Mouse (Mus musculus) limb, embryonic 10.5 days (tissue): ENCODE measurements around the gene Depp1. TPM values are rescaled to one million over a fixed set of nuclear protein-coding genes. Genes with fewer than 3 reads are reported as not detected.
"Not testable (repeated sequence)": the region's sequence is repeated elsewhere in the genome, so short reads cannot be mapped to it uniquely, and the experiment has no call there.

Experiments used
- DNase-seq: peaks from one replicate; pipeline ENCODE4 v3.0.0-alpha.2; 2017; ENCODE audit warnings: low spot score
- H3K27ac ChIP-seq: fragments of 300-500 bp; sonication (generic); 2 replicates; pipeline ENCODE4 v1.5.1; 2016; ENCODE audit warnings: mild to moderate bottlenecking
- H3K27me3 ChIP-seq: fragments of 300-500 bp; sonication (generic); 2 replicates; pipeline ENCODE4 v1.6.1; 2016; ENCODE audit warnings: low read depth, mild to moderate bottlenecking; ENCODE audit not compliant: poor library complexity, severe bottlenecking
- H3K36me3 ChIP-seq: fragments of 300-500 bp; sonication (generic); 2 replicates; pipeline ENCODE4 v1.6.1; 2016; ENCODE audit warnings: mild to moderate bottlenecking, moderate library complexity
- H3K4me1 ChIP-seq: fragments of 300-500 bp; sonication (generic); 2 replicates; pipeline ENCODE4 v1.6.1; 2016
- H3K4me3 ChIP-seq: fragments of 300-500 bp; sonication (generic); 2 replicates; pipeline ENCODE4 v1.5.1; 2016; ENCODE audit warnings: mild to moderate bottlenecking, moderate library complexity
- H3K9me3 ChIP-seq: fragments of 300-500 bp; sonication (generic); replicated peaks from 2 replicates; pipeline ENCODE4 v1.6.1; 2016; ENCODE audit warnings: mild to moderate bottlenecking
- whole genome bisulfite sequencing: fragments of 180-500 bp; shearing (Covaris S2); methylation state at CpG from one replicate; pipeline ENCODE4 v1.1.7; 2016; 5-methylcytosine and 5-hydroxymethylcytosine counted together
- polyA plus RNA-seq: library from polyadenylated mRNA; unstranded; fragments of >200 nt; fragmentation: Nextera tagmentation; extraction: Ambion mirVana; gene quantifications from 2 replicates; pipeline ENCODE4 v1.2.1, GENCODE M21; 2016

The Depp1 gene
- polyA plus RNA-seq: 34.4 and 34.7 TPM in 2 replicates

DNA sequence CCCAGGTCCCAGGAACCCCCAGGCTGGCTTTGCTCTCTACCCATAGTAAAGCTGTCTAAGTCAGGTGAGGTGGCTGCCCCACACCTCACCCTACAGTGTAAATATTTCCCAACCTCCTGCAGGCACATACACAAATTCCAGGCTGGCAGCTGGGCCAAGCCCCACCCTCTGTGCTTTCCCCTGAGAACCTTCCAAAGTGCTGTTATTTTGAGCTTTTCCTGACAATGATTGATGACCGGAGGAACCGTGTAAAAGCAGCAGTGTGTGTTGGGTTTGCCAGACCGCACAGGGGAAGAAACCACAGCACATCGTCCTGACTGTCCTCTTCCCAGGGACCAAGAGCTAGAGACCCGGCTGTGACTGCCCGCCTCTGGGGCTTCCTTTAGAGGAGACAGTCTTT, at the start of gene Depp1:
Gene Depp1 (plus strand): TSS at position 204 of the 400 bp plus-strand sequence.
- DNase-seq: no peak
- Histone ChIP-seq H3K4me3 (peak within 1 kb of the TSS; percentile 22; the same call in 1 of the 2 replicates), H3K9me3 (no peaks in the 10 kb centered on the region), H3K36me3 (no peaks in the 10 kb centered on the region), H3K4me1 (peaks cover 11% of the 10 kb centered on the region), H3K27me3 (no peaks in the 10 kb centered on the region), H3K27ac (peak within 1 kb of the TSS; percentile 42)
- WGBS: 48% methylated on average over 6 of the region's 6 CpGs

DNA sequence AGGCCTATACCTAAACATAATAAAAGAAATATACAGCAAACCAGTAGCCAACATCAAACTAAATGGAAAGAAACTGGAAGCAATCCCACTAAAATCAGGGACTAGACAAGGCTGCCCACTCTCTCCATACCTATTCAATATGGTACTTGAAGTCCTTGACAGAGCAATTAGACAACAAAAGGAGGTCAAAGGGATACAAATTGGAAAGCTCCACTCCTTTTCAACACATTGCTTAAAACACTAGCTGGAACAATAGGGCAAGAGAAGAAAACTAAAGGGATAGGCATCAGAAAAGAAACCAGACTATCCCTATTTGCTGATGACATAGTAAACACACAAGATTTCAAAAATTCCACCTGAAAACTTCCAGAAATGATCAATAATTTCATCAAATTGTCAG, 49.4 kb upstream of the Depp1 start:
- H3K36me3 ChIP-seq, H3K9me3 ChIP-seq, H3K27me3 ChIP-seq, DNase-seq, H3K4me1 ChIP-seq, H3K4me3 ChIP-seq, H3K27ac ChIP-seq: not testable (repeated sequence)

DNA sequence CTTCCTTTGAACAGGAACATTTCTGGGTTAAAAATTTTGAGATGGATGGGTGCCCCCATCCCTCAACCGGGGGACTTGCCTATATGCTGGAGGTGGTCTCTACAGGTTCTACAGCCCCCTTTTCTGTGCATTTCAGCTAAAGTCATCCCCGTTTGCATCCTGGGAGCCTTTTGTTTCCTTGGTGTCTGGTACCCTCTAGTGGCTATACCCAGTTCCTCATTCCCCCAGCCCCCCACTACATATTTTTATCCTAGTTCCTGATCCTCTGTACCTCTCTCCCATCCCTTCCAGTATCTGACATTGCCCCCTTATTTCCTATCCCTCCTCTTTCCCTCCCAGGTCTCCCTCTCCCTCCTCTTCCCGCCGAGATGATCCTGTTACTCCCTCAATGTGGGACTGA, 43.2 kb upstream of the Depp1 start:
- Histone ChIP-seq H3K36me3 (no peaks in the 10 kb centered on the region), H3K27me3 (no peaks in the 10 kb centered on the region), H3K4me3 (no peak overlapping the region), H3K4me1 (no peaks in the 10 kb centered on the region), H3K9me3 (no peaks in the 10 kb centered on the region), H3K27ac (no peak overlapping the region)
- DNase-seq: no peak
- WGBS: 52% methylated on average over 4 of the region's 4 CpGs

DNA sequence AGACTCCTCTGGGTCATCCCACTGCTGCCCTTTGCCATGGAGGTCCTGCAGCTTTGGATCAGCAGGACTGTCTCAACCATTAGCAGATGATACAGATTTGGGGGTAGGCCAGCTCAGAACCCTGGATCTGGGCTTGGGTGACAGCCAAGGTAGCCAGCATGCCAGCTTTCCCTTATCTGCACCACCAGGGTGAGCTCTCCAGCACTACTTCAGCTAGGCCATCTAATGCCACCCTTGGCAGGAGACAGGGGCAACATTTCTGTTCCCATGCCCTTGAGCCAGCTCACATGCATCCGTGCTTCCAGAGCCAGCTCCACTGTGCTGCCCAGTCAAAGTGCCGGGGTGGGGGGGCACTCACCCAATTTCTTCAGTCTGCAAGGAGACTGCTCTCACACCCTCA, 34.7 kb upstream of the Depp1 start:
- no peak for DNase-seq
- Histone ChIP-seq H3K4me3 (no peak overlapping the region), H3K27ac (no peak overlapping the region), H3K4me1 (no peaks in the 10 kb centered on the region), H3K36me3 (no peaks in the 10 kb centered on the region), H3K9me3 (no peaks in the 10 kb centered on the region), H3K27me3 (no peaks in the 10 kb centered on the region)
- WGBS: 87% methylated on average over 2 of the region's 2 CpGs

DNA sequence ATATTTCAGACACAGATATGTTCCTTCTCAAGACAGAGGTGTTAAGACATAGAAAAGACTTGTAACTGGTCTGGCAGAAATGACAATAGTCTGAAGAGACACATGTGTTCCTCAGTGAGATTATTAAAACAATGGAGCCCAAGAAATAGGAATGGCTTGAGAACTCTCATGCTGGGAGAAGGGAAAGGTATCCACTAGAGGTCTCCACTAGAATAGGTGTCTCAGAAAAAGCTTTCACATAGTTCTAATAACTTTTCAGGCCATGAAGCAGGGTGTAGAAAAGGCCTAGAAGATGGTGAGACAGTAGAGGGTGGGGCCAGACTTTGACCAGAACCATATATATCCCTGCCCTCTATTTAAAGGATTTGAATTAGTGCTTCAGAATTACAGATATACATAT, 32.3 kb upstream of the Depp1 start:
- no peaks in the 10 kb centered on the region for H3K36me3 ChIP-seq

DNA sequence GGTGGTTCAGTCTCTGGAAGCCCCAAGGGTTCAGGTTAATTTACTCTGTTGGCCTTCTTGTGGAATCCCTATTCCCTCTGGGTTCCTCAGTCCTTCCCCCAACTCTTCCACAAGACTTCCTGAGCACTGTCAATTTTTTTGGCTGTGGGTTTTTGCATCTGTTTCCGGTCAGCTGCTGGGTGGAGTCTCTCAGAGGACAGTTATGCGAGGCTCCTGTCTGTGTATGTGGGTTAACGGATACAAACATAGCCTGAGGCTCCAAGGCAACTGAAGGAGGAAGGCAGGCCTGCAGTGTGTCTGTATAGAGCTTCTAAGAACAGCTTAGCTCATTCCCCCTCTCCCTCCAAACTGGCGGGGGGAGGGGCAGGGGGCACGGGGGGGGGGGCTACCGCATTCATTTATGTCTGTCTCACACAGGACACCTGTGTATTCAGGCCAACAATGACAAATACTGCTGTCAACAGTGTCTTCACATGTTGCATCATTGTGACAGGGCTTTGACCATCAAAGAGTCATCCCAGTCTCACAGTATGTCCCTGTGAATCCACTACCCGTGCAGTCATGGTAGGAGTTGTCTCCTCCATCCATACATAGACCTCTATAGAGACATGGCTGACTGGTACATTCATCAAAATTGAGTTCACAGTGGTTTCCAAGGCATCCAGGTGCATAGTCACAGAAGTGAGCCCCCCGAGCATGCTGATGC, 28.9 kb upstream of the Depp1 start:
- 66% methylated on average over 8 of the region's 8 CpGs for WGBS
- Histone ChIP-seq H3K27ac (no peak overlapping the region), H3K36me3 (peaks cover 28% of the 10 kb centered on the region), H3K9me3 (no peaks in the 10 kb centered on the region), H3K4me3 (no peak overlapping the region), H3K27me3 (no peaks in the 10 kb centered on the region), H3K4me1 (no peaks in the 10 kb centered on the region)
- peak; percentile 23 for DNase-seq

More for the DNA sequence above, 32.3 kb upstream of the Depp1 start:
- DNase-seq: no peak
- H3K27me3 ChIP-seq: no peaks in the 10 kb centered on the region
- no peaks in the 10 kb centered on the region for H3K9me3 ChIP-seq
- H3K4me1 ChIP-seq: no peaks in the 10 kb centered on the region
- H3K27ac ChIP-seq: no peak overlapping the region
- H3K4me3 ChIP-seq: no peak overlapping the region

DNA sequence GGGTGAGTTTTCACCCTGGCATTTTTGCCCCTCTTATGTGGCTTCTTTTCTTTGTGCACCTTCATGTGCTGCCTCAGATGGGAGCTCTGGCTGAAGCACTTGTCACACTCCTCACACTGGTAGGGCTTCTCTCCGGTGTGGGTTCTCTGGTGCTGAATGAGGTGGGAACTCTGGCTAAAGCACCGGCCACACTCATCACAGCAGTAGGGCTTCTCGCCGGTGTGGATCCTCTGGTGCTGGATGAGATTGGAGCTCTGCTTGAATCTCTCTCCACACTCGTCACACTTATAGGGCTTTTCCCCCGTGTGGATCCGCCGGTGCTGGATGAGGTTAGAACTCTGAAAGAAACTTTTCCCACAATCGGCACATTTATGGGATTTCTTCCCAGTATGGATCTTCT, 24.0 kb upstream of the Depp1 start:
- H3K4me3 ChIP-seq, H3K27me3 ChIP-seq, DNase-seq, H3K27ac ChIP-seq, H3K9me3 ChIP-seq: not testable (repeated sequence)
- WGBS: 96% methylated on average over 9 of the region's 9 CpGs
- peaks cover 14% of the 10 kb centered on the region for H3K4me1 ChIP-seq
- peaks cover 37% of the 10 kb centered on the region for H3K36me3 ChIP-seq

DNA sequence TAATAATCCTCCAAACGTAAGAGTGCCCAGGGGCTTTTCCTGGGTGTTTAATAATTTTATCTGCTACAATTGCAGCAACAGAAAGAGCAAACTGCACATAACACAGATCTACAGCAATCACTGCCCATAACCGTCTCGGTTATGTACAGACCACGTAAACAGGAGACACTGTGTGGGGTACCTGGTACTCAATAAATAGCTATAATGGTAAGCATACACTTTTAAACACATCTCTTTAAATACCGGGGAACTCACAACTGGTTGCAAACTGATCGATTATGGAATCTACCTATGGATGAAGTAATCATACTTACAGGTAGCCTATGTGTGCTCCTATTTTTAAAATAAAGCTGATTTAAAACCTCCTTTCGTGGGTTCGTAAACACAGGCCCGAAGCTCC, 22.3 kb upstream of the Depp1 start:
- H3K36me3 ChIP-seq: peaks cover 37% of the 10 kb centered on the region
- no peaks in the 10 kb centered on the region for H3K9me3 ChIP-seq
- 31% methylated on average over 9 of the region's 9 CpGs for WGBS
- peak overlapping the region; percentile 99 for H3K27ac ChIP-seq
- peak overlapping the region; percentile 89 for H3K4me3 ChIP-seq
- H3K4me1 ChIP-seq: peaks cover 14% of the 10 kb centered on the region
- DNase-seq: peak; percentile 29
- H3K27me3 ChIP-seq: no peaks in the 10 kb centered on the region

DNA sequence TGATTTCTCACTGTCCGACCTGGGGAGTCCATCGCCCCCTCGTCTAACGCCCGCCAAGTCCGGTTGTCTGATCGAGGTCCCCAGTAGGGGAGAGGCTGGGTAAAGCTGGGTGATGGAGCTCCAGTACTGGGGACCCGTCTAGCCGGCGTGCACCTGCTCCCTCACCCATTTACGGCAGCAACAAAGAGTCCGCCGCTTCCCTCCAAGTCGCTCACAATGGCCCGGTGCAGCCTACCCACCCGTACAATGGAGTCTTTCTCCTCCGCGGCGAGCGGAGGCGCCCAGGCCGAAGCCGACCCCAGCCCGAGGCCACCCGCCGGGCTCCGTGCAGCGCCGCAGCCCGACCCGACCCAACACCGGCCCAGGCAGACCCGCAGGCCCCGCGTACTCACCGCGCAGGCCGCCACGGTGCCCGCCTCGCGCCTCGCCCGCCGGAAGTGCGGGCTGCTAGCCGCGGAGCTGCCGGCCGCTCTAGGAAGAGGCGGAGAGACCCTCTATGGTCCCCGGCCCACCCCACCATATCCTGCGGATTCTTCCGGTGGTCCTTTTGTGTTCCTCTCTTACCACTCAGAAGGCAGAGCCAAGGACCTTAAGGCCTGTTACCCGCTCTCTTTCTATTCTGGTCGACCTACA, 21.8 kb upstream of the Depp1 start, which contains the start of gene Zfp422:
Gene Zfp422 (minus strand): TSS at position 461 of the 633 bp plus-strand sequence.
- Histone ChIP-seq H3K9me3 (no peaks in the 10 kb centered on the region), H3K27me3 (no peaks in the 10 kb centered on the region), H3K4me3 (peak within 1 kb of the TSS; percentile 89), H3K27ac (peak within 1 kb of the TSS; percentile 99), H3K4me1 (peaks cover 14% of the 10 kb centered on the region), H3K36me3 (peaks cover 36% of the 10 kb centered on the region)
- WGBS: under 1% methylated on average over 56 of the region's 56 CpGs
- DNase-seq: peak; percentile 86

DNA sequence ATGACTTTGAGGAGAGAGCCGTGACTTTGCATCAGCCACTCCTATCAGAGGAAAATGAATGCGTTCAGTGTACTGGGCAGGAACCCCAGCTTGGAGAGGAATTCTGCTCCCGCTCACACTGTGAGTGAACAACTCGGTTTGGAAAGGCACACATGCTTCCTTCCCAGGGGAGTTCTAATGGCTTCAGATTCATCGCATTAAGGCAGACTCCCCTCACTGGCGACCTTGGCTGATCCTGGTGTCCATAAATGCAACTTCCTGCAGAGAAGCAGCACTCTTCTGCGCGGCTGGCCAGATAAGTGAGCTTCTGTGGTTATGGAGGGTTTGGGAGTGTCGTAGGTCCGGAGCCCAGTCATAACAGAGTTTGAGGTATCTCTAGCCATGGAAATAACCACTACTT, 20.6 kb upstream of the Depp1 start:
- Histone ChIP-seq H3K36me3 (peaks cover 26% of the 10 kb centered on the region), H3K4me3 (no peak overlapping the region), H3K27ac (peak overlapping the region; percentile 99; the same call in 1 of the 2 replicates), H3K4me1 (peaks cover 14% of the 10 kb centered on the region), H3K27me3 (no peaks in the 10 kb centered on the region), H3K9me3 (no peaks in the 10 kb centered on the region)
- 93% methylated on average over 10 of the region's 10 CpGs for WGBS
- peak; percentile 27 for DNase-seq

DNA sequence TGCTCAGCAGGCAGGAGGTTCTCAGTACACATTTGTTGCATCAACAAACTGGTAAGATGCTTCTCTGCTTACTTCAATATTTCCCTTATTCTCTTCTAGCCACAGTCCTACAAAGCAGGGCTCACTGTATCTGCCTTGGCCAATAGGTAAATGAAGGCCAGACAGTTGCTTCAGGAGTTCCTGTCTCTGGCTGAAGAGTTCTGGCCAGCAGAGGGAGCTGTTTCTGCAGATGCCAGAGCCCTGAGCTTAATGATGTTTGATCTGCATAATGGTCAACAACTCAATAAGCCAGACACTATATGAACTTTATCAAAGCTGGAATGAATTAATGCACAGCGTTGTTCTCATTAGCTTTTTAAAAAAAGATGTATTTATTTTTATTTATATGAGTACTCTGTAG, 18.3 kb upstream of the Depp1 start:
- Histone ChIP-seq H3K9me3 (no peaks in the 10 kb centered on the region), H3K27me3 (no peaks in the 10 kb centered on the region), H3K4me3 (no peak overlapping the region), H3K36me3 (peaks cover 3% of the 10 kb centered on the region; the same call in 1 of the 2 replicates), H3K4me1 (peaks cover 20% of the 10 kb centered on the region), H3K27ac (no peak overlapping the region)
- peak; percentile 74 for DNase-seq
- 50% methylated on average over 1 of the region's 1 CpGs for WGBS

DNA sequence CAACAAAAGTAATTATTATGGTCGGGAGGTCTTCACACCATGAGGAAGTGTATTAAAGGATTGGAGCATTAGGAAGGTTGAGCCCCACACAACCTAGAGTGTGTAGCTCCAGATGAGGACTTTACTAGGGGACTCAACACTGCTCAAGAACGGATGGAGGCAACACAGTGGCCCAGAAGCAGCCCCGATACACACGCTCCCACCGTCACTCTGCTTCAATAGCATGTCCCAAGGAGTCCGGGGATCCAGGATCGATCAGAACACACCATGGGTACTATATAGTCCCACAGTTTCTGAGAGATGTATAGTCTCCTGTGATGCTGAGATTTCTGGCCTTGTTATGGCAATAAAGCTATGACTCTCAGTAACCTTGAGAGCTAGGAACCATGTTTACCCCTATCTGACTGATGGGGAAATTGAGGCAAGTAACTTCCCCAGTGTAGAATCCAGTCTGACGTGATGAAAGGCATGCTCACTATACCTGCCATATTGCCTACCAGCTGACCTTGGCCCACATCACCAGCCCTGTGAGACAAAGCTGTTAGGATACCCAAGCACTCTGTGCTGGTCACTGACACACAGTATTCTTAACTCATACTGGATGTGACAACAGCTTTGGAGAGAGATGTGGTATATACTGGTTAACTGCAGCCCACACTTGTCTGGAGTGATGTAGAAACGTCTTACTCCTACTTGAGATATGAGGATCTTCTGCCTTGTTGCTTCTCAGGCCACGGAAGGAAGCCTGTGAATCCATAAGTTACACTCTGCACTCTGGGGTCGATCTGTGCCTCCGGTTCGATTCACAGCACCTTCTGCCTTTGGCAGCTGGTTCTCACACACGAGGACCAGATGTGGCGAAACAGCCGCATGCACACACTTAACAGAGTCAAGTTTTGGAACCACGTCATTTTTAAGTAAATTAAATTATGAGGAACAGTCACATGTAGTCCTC, 16.4 kb upstream of the Depp1 start:
- Histone ChIP-seq H3K27ac (no peak overlapping the region), H3K4me1 (peaks cover 14% of the 10 kb centered on the region), H3K9me3 (no peaks in the 10 kb centered on the region), H3K4me3 (no peak overlapping the region), H3K27me3 (no peaks in the 10 kb centered on the region), H3K36me3 (no peaks in the 10 kb centered on the region)
- 92% methylated on average over 17 of the region's 17 CpGs for WGBS
- DNase-seq: peak; percentile 21
